Mouse (Mus musculus) activated CD4-positive, CD25-positive, alpha-beta regulatory T cell, adult 4 months (primary cell): ENCODE results near the gene Prrt2. TPM values are rescaled to one million over a fixed set of nuclear protein-coding genes. Genes with fewer than 3 reads are reported as not detected.

Experiments
- ATAC-seq: one replicate; pipeline ENCODE4 v1.8.0; 2017
- polyA plus RNA-seq, 2 experiments: library from polyadenylated mRNA; unstranded; fragments of 100-300 nt; shearing (Covaris generic); gene quantifications; one replicate each; pipeline ENCODE4 v1.2.1; 2017

The Prrt2 gene
- polyA plus RNA-seq, 2 experiments from 2014 or later, result 2.1 TPM; not detected in 1

GRCm38 (mm10) chr7:126999568-126999967, 21.4 kb downstream of the Prrt2 start:
- peak; percentile 75 for ATAC-seq

DNA sequence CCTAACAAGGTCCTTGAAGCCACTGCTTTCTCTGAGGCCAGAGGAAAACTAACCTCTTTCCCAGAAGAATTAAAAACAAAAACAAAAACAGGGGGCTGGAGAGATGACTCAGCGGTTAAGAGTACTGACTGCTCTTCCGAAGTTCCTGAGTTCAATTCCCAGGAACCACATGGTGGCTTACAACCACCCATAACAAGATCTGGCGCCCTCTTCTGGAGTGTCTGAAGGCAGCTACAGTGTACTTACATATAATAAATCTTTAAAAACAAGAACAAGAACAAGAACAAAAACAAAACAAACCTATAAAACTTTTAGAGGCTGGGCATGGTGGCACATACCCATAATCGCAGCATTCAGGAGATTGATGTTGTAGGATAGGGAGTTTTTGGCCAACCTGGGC, 24.6 kb downstream of the Prrt2 start:
- ATAC-seq, result no peak

DNA sequence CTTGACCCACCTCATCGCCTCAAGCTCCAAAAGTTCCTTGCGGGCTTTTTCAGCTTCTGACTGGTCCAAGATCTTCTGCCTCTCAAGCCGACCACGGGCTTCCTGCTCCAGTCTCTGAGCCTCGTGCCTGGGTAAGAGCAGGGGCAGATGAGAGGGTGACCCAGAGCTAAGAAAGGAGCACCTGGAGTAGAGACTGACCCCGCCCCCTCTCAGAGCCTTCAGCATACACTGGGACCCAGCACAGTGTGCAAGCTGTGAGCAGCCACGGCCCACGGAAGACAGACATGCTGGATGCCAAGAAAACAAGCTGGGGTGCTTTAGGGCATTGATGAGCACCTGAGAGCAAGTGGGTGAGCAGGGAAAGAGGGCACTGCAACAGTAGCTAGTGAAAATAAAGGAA, 32.2 kb downstream of the Prrt2 start:
- ATAC-seq, result no peak

GRCm38 (mm10) chr7:126986319-126986718, 34.7 kb downstream of the Prrt2 start:
- ATAC-seq, result no peak

GRCm38 (mm10) chr7:126984667-126985444, 36.2 kb downstream of the Prrt2 start:
- ATAC-seq, result no peak

- ATAC-seq, result no peak
Measured at GRCm38 (mm10) chr7:126983113-126983512, 37.9 kb downstream of the Prrt2 start.

DNA sequence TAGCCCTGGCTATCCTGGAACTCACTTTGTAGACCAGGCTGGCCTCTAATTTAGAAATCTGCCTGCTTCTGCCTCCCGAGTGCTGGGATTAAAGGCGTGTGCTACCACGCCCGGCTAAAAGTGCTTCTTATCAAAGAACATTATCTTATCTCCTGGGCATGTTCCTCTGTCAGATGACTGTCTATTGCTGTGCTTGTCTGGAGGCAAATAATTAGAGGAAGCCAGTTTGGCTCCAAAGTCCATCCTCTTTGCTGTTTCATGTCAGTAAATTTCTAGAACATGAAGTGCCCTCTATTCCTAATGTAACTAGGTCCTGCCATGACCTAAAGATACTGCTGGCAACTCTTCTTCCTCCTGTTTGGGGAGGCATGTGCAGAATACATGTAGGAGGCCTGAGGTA, 39.0 kb downstream of the Prrt2 start:
- no peak for ATAC-seq

GRCm38 (mm10) chr7:126981601-126982000, 39.4 kb downstream of the Prrt2 start:
- no peak for ATAC-seq

DNA sequence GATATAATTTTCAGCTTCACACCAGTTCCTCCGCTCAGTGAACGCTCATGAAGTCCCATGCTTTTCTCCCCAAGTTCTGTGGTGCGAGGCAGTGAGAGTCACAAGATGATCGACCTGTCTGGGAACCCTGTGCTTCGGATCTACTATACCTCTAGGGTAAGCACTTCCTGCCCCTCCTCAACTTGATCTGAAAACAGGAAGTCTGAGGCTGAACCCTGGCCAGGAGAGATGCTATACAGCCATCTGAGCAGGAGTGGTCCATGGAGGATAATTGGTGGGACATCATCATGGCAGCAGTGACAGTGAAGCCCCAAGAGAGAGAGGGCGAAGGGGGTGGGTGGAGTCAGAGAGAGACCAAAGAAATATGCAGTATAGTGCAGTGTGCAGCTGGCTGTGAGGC, 42.2 kb downstream of the Prrt2 start:
- ATAC-seq, result peak; percentile 23

- no peak for ATAC-seq
Measured at GRCm38 (mm10) chr7:126976878-126977459, 44.0 kb downstream of the Prrt2 start.

- ATAC-seq, result peak; percentile 98
Measured at GRCm38 (mm10) chr7:126975950-126976866, 44.8 kb downstream of the Prrt2 start, which contains the start of gene Cdiptos. Gene Cdiptos (minus strand): TSS chr7:126976098.

DNA sequence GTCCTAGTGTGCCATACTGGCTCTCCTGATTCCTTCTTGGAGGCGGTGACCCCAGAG, 45.3 kb downstream of the Prrt2 start, which contains the start of gene Cdipt:
Gene Cdipt, plus strand, starts transcription at position 22 of the 57 bp plus-strand sequence.
- ATAC-seq, result no peak

DNA sequence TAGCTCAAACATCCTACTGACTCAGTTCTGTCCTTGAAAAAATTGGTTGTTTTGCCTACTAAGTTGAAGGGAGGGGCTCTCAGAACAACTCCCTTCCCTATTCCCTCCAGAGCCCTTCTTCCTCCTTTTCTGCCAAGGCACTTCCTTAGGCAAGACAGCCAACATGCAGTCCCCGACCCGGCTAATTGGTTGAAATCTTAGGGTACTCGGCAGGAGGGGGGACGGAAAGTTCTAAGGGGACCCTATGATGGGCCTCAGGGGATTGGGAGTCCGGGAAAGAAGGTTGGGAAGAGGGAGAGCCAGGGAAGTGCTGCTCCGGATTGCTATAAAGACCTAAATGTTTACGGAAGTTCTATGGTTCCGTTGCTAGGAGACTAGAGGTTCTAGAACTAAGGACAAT, 45.5 kb downstream of the Prrt2 start:
- ATAC-seq, result no peak

Other genes with a start within 250 kb of the Prrt2 start
- 100 to 1,000 TPM; 101 to 105 TPM for gene Ypel3, start 244.3 kb downstream of the Prrt2 start, polyA plus RNA-seq
- 1 to 10 TPM; 2.7 to 2.8 TPM for gene Tbx6, start 239.7 kb downstream of the Prrt2 start, polyA plus RNA-seq
- 100 to 1,000 TPM; 133 to 149 TPM for gene Ppp4c, start 228.7 kb downstream of the Prrt2 start, polyA plus RNA-seq
- not detected for gene Fam57b, start 223.5 kb downstream of the Prrt2 start, polyA plus RNA-seq
- not detected for gene 4930451I11Rik, start 189.6 kb downstream of the Prrt2 start, polyA plus RNA-seq
- not detected for gene Doc2a, start 173.8 kb downstream of the Prrt2 start, polyA plus RNA-seq
- gene Hirip3, start 159.2 kb downstream of the Prrt2 start, polyA plus RNA-seq, result 10 to 100 TPM; 10.5 to 18.4 TPM
- 10 to 100 TPM; 54.8 to 82.2 TPM for gene Ino80e, start 158.8 kb downstream of the Prrt2 start, polyA plus RNA-seq
- 10 to 100 TPM; 16.8 to 19.5 TPM for gene Taok2, start 136.5 kb downstream of the Prrt2 start, polyA plus RNA-seq
- gene Tmem219, start 98.3 kb downstream of the Prrt2 start, polyA plus RNA-seq, result 10 to 100 TPM; 43.7 to 56.1 TPM
- 1 to 10 TPM; 7.7 to 8.4 TPM for gene Kctd13, start 92.3 kb downstream of the Prrt2 start, polyA plus RNA-seq
- gene Asphd1, start 71.6 kb downstream of the Prrt2 start, polyA plus RNA-seq, result under 1 TPM in 1 of 2 experiments, not detected in 1; 0.46 TPM
- gene Sez6l2, start 70.6 kb downstream of the Prrt2 start, polyA plus RNA-seq, result under 1 TPM; 0.17 to 0.58 TPM
- 100 to 1,000 TPM; 119 to 136 TPM for gene Cdipt, start 45.3 kb downstream of the Prrt2 start, polyA plus RNA-seq
- 1 to 10 TPM in 1 of 2 experiments, under 1 TPM in 1; 0.37 to 1.5 TPM for gene Cdiptos, start 45.1 kb downstream of the Prrt2 start, polyA plus RNA-seq
- 10 to 100 TPM; 12.5 to 18.3 TPM for gene Mvp, start 6.6 kb downstream of the Prrt2 start, polyA plus RNA-seq
- gene Pagr1b, start 4.7 kb downstream of the Prrt2 start, polyA plus RNA-seq, result not detected
- 10 to 100 TPM; 39.6 to 56.7 TPM for gene Pagr1a, start 3.9 kb downstream of the Prrt2 start, polyA plus RNA-seq
- 10 to 100 TPM; 26.4 to 31.8 TPM for gene Gm42742, start 114 bp downstream of the Prrt2 start, polyA plus RNA-seq
- 10 to 100 TPM; 19.0 to 19.1 TPM for gene Maz, start 5.8 kb upstream of the Prrt2 start, polyA plus RNA-seq
- 10 to 100 TPM; 38.7 to 48.2 TPM for gene Kif22, start 21.3 kb upstream of the Prrt2 start, polyA plus RNA-seq
- gene Zg16, start 66.1 kb upstream of the Prrt2 start, polyA plus RNA-seq, result not detected
- gene AI467606, start 70.1 kb upstream of the Prrt2 start, polyA plus RNA-seq, result 100 to 1,000 TPM; 258 to 336 TPM
- gene Qprt, start 101.0 kb upstream of the Prrt2 start, polyA plus RNA-seq, result 10 to 100 TPM in 1 of 2 experiments, 1 to 10 TPM in 1; 9.2 to 11.7 TPM
- gene Spn, start 116.6 kb upstream of the Prrt2 start, polyA plus RNA-seq, result 100 to 1,000 TPM; 157 to 159 TPM
- gene Cd2bp2, start 174.8 kb upstream of the Prrt2 start, polyA plus RNA-seq, result 10 to 100 TPM; 38.9 to 50.5 TPM
- 10 to 100 TPM; 13.6 to 18.9 TPM for gene Tbc1d10b, start 187.3 kb upstream of the Prrt2 start, polyA plus RNA-seq
- gene Mylpf, start 187.7 kb upstream of the Prrt2 start, polyA plus RNA-seq, result 10 to 100 TPM; 26.7 to 30.7 TPM
- gene Zfp553, start 211.8 kb upstream of the Prrt2 start, polyA plus RNA-seq, result 1 to 10 TPM; 4.1 to 8.0 TPM
- 100 to 1,000 TPM; 811 to 836 TPM for gene Sept1, start 211.9 kb upstream of the Prrt2 start, polyA plus RNA-seq
- 1 to 10 TPM in 1 of 2 experiments, under 1 TPM in 1; 0.29 to 1.1 TPM for gene Zfp771, start 223.1 kb upstream of the Prrt2 start, polyA plus RNA-seq
- 10 to 100 TPM; 48.1 to 69.5 TPM for gene Dctpp1, start 239.5 kb upstream of the Prrt2 start, polyA plus RNA-seq